Mouse (Mus musculus) kidney, adult 9 months (tissue): Measurements from ENCODE around the gene Gm10322.

Experiments
- DNase-seq: peaks from one replicate; pipeline ENCODE4 v3.0.0; 2022

Gene Gm10322

GRCm38 (mm10) chr10:59615981-59616520 is at the start of gene Gm10322:
Gene Gm10322 (plus strand): TSS chr10:59616063.
- peak; percentile 74 for DNase-seq

GRCm38 (mm10) chr10:59566968-59567367 is 48.9 kb upstream of the Gm10322 start:
- no peak for DNase-seq

GRCm38 (mm10) chr10:59568665-59569480 is 47.0 kb upstream of the Gm10322 start:
- DNase-seq, result no peak

- no peak for DNase-seq
These were observed 46.4 kb upstream of the Gm10322 start for GRCm38 (mm10) chr10:59569481-59569869.

GRCm38 (mm10) chr10:59570360-59570759 is 45.5 kb upstream of the Gm10322 start:
- no peak for DNase-seq

- no peak for DNase-seq
These were observed 45.1 kb upstream of the Gm10322 start for GRCm38 (mm10) chr10:59570780-59571179.

GRCm38 (mm10) chr10:59571273-59571672 is 44.6 kb upstream of the Gm10322 start:
- DNase-seq, result no peak

GRCm38 (mm10) chr10:59571964-59572363 is 43.9 kb upstream of the Gm10322 start:
- DNase-seq, result no peak

- no peak for DNase-seq
These were observed 39.6 kb upstream of the Gm10322 start for GRCm38 (mm10) chr10:59576305-59576704.

- peak; percentile 79 for DNase-seq
These were observed 37.7 kb upstream of the Gm10322 start for GRCm38 (mm10) chr10:59577871-59578801.

- no peak for DNase-seq
These were observed 36.2 kb upstream of the Gm10322 start for GRCm38 (mm10) chr10:59579645-59580044.

GRCm38 (mm10) chr10:59580593-59581149 is 35.2 kb upstream of the Gm10322 start:
- no peak for DNase-seq

- DNase-seq, result no peak
These were observed 33.9 kb upstream of the Gm10322 start for GRCm38 (mm10) chr10:59581826-59582543.

GRCm38 (mm10) chr10:59585621-59586020 is 30.2 kb upstream of the Gm10322 start:
- no peak for DNase-seq

- no peak for DNase-seq
These were observed 29.0 kb upstream of the Gm10322 start for GRCm38 (mm10) chr10:59586821-59587220.

- no peak for DNase-seq
These were observed 27.7 kb upstream of the Gm10322 start for GRCm38 (mm10) chr10:59588135-59588534.

- no peak for DNase-seq
These were observed 26.4 kb upstream of the Gm10322 start for GRCm38 (mm10) chr10:59589420-59589819.

- DNase-seq, result no peak
These were observed 26.0 kb upstream of the Gm10322 start for GRCm38 (mm10) chr10:59589856-59590255.

- DNase-seq, result no peak
These were observed 25.3 kb upstream of the Gm10322 start for GRCm38 (mm10) chr10:59590606-59591005.

- DNase-seq, result peak; percentile 57
These were observed 21.9 kb upstream of the Gm10322 start for GRCm38 (mm10) chr10:59593826-59594570.

- no peak for DNase-seq
These were observed 15.3 kb upstream of the Gm10322 start for GRCm38 (mm10) chr10:59600516-59600915.

- no peak for DNase-seq
These were observed 13.8 kb upstream of the Gm10322 start for GRCm38 (mm10) chr10:59602043-59602442.
